Mouse (Mus musculus): Measurements from ENCODE around the gene Tnfrsf1b.

DNA sequence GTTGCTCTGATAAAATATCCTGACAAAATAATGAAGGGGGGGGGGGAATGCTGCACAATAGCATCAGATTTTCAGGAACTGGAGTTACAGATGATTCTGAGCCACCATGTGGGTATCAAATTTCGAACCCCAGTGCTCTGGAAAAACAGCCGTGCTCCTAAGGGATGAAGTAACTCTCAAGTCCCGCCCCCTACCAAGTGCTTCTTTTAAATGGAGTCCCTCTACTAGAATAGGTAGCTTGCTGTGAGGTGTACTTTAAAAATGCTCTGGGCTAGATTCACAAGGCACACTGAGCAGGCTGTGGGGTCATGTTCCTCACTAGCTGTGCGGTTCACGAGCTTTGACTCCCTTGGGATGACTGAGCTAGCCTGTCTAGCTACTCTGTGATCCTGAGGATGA, 37.0 kb downstream of the Tnfrsf1b start:
- TF ChIP-seq CTCF (IDR thresholded peaks at IDR 0.05; ENCODE audit: insufficient read depth, low read length) (no peak), POLR2A (IDR thresholded peaks at IDR 0.05; ENCODE audit: borderline replicate concordance, extremely low read depth, low read depth, low read length) (no peak)

Measured in lung, adult 2 months (tissue).